Mouse (Mus musculus) thymus, adult 2 months (tissue): Measurements from ENCODE around the gene Col9a3.

ENCODE experiments used
- CTCF ChIP-seq: fragments of 200-500 bp; IDR thresholded peaks from 2 replicates; pipeline ENCODE4 v1.5.1; 2012; ENCODE audit warnings: mild to moderate bottlenecking, control low read depth, low read length, moderate library complexity, borderline replicate concordance; ENCODE audit not compliant: control insufficient read depth, poor library complexity, insufficient read depth; ENCODE audit errors: extremely low read depth
- POLR2A ChIP-seq: fragments of 200-500 bp; IDR thresholded peaks from 2 replicates; pipeline ENCODE4 v1.6.1; 2012; ENCODE audit warnings: mild to moderate bottlenecking, low read length, control low read depth, moderate library complexity; ENCODE audit not compliant: control insufficient read depth, poor library complexity, insufficient read depth; ENCODE audit errors: extremely low read depth

- no peak for TF ChIP-seq POLR2A
- no peak for TF ChIP-seq CTCF
These were observed 64.4 kb downstream of the Col9a3 start for GRCm38 (mm10) chr2:180662008-180662407.
